Mouse (Mus musculus) E14TG2a.4 (cell line): ENCODE measurements around the gene 1700011L22Rik.

Experiments used
- CTCF ChIP-seq: conservative IDR thresholded peaks from 2 replicates; pipeline ENCODE4 v1.5.1; 2014; ENCODE audit warnings: low read length
- POU5F1 ChIP-seq: IDR thresholded peaks from 2 replicates; pipeline ENCODE4 v1.6.1; 2014; ENCODE audit warnings: low read length, borderline replicate concordance

DNA sequence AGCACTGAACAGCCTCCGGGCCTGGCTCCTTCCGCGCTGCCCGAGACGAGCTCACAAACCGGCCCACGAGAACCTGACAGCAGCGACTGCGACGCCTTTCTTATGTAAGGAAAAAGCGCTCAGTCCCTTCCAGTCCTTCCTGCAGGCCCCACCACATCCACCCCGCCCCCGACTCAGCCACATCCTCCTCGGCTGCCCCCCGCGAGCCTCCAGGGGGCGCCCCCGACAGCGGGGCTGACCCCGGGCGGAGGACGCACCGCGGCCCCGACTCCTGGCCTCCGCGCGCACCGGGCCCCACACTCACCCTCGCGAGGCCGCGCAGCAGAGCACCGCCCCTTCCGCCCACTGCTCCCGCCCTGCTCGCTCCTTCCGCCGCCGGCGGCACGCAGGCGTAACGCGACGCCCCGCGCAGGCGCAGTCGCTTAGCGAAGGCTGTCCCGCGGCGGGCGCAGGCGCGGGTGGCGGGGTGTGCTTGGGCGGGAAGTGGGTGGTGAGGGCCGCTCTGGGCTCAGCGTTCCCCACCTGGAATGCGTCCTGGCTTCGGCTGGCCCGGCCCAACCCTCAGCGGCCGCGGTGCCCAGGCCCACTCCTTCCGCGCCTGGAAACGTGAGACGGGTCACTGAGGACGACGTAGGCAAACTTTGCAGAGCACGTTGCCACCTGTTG lies 46.4 kb upstream of the 1700011L22Rik start, which contains the start of gene Mmaa:
- TF ChIP-seq CTCF, result no peak
- no peak for TF ChIP-seq POU5F1
